Mouse (Mus musculus) layer of hippocampus, postnatal 10 days (tissue): ENCODE results near the gene Immp1l. TPM values are rescaled to one million over a fixed set of nuclear protein-coding genes. Genes with fewer than 3 reads are reported as not detected.

ENCODE experiments used
- DNase-seq, 2 experiments: peaks; one replicate each; pipeline ENCODE4 v3.0.0; 2021; ENCODE audit warnings: low spot score in 2 of 2
- long read RNA-seq: library from polyadenylated mRNA; stranded (forward); transcript quantifications from one replicate; pipeline ENCODE4 v2.0.0, GENCODE M21; 2023
- total RNA-seq, 2 experiments: library from RNA; stranded (reverse); gene quantifications; 2 replicates each; pipeline ENCODE4 v1.2.3; 2021

Immp1l gene
- 10 to 100 TPM; 32.7 to 35.5 TPM for total RNA-seq
- long read RNA-seq, transcript Immp1l-201 (7 exons, 955 nt) = major isoform, 59 of 78 reads
- long read RNA-seq, partial matches to known transcripts = 0 of 78 reads
- long read RNA-seq, other reads (novel, unspliced or antisense) = 19 of 78 reads

DNA sequence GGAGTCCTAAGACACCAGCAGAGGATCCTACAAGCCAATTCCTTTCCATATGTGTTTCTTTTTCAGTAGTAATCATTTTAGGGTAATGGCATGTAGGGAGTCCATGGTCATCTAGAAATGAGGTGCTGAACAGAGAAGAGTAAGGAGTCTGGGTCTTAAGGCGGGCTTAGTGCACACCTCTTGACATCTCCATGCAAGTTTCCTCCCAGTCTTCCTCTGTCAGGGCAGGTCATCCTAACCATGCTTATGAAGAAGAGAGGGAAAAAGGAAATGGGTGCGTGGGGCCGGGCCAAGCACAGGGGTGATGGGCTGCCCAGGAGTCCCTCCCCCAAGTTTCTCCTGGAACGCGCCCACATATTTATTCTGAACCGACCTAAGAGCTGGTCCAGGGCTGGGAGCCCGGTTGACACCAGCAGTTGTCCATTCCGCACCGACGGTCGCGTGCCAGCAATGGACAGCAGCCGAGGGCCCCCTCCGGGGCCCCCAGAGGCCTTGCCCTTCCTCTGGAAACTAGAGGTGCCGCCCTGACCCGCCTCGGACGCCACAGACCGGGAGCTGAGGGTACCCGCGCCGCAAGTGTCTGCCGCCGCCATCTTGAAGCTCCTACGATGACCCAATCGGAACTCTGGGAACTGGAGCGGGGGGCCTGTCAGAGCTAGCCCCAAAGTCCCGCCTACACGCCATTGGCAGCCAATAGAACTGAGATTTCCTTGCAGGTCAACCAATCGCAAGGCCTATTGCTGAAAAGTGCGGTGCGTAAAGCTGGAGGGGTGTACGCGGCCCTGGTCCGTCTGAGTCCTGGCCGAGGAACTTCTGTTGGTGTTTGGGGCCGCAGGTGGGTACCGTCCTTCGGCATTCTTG is at the start of gene Immp1l, which contains the start of gene Elp4:
Gene Immp1l, plus strand, starts transcription at position 743 of the 861 bp plus-strand sequence.
Gene Elp4, minus strand, starts transcription at position 669 of the 861 bp plus-strand sequence.
- DNase-seq = peak; percentile 98 to 99

DNA sequence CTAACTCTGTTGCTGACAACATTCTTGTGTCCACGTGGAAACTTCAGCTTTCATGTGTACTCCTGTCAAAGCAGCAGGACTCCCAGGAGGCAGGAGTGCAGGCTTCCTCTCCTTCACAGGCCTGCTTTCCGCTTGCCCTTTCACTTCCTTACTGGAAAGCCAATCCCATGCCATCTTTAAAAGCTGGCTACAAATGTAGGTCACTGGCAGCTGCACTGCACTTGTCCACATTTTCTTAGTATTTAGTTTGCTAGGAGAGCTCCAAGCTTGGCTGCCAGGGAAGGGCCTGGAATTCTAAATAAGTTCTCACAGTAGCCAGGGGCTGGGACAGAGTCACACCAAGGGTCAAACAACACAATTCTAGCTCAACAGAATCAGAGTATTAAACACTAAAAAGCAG is 49.7 kb upstream of the Immp1l start:
- DNase-seq = peak; percentile 9 to 35

DNA sequence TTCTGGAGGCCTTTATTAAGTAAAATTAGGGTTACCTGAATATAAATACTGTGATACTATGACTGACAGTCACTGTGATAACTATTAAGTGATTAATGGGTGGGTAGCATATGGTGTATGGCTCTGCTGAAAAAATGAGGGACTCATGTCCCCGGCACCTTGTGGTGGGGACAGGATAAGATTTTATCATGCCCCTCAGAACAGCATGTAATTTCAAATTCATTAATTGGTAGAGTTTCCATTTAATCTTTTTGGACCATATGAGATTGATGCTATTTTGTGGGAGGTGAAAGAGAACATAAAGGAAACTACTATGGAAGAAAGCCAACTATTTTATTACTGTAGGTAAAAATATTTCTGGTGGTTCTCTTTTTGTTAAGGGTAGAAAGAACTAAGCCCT is 31.0 kb upstream of the Immp1l start:
- no peak for DNase-seq

DNA sequence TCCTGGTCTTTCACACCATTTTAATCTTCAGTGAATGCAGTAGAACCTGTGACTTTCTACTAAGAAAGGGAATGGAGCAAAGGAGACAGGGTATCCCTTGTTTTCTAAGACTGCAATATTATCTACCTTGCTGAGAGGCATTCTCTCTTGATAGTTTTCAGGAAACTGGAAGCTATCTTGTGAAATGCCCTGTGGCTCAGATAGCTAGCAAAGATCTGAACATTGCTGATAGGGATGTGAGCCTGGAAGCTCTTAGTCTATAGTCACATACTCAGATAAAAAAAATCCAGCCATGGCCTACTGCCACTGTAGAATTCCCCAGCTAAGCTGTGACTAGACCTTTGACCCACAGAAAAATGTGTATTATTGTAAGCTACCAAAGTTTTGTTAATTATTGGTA is 13.6 kb upstream of the Immp1l start:
- DNase-seq = no peak

- DNase-seq = no peak
These were observed 314 bp downstream of the Immp1l start for GRCm38 (mm10) chr2:105904757-105905146.

DNA sequence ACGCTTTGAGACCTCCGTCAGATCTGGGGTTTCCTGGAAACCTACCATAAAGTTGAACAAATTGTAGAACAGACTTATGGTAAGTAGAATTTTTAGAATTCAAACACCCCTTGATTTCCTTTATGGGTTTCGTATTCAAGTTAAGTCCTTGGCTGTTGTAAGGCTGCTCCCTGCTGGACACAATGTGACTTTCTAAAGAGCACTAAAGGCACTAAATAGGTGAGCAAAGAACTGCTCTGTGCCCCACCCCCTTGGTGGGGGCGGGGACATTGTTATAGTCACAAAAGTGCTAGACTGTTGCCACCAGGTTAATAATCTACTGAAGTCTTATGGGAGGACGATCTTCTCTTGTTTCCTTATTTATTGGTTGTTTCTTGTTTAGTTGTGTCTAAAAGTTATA is 3.9 kb downstream of the Immp1l start:
- DNase-seq = no peak

- DNase-seq = no peak
These were observed 6.2 kb downstream of the Immp1l start for GRCm38 (mm10) chr2:105910611-105911010.

- DNase-seq = no peak
These were observed 9.4 kb downstream of the Immp1l start for GRCm38 (mm10) chr2:105913655-105914366.

DNA sequence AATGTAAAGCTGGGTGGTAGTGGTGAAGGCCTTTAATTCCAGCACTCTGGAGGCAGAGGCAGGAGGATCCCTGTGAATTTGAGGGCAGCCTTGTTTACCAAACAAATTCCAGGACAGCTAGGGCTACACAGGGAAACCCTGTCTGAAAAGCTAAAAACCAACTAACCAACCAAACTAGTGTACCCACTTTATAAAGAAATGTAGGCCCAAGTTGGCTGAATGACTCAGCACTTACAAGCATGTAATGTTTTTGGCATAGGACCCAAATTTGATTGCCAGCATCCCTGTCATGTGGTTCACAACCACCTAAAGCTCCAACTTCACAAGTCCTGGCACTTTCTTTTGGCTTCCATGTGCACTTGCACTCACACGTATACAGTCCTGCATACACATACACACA is 12.2 kb downstream of the Immp1l start:
- DNase-seq = no peak

GRCm38 (mm10) chr2:105917623-105918346 is 13.3 kb downstream of the Immp1l start:
- DNase-seq = no peak

- DNase-seq = no peak
These were observed 45.7 kb downstream of the Immp1l start for GRCm38 (mm10) chr2:105950131-105950530.

DNA sequence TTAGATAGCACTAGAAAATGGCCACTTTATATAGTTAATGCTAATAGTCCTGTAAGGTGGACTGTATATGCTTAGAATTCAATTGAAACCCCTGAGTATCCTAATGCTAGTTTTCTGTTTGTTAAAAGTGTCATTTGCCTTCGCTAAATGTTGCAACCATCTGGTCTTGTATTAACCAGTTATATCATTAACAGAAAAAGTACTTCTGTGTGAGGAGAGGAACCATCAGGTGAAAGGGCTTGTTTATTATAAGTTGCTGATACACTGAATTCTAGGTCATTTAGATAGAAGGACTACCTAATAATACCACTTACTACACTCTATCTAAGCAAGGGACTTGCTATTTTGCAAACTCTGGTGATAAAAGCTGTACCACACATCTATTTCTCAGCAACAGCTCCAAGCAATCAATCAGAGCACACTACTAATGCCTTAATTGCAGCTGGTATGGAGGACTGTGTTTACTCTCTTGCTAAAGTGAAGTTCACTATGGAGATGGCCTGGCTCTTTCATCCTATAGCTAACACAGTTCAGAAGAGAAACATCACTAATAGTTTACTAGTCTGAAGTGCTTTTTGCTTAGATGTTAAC is 47.0 kb downstream of the Immp1l start:
- DNase-seq = no peak

DNA sequence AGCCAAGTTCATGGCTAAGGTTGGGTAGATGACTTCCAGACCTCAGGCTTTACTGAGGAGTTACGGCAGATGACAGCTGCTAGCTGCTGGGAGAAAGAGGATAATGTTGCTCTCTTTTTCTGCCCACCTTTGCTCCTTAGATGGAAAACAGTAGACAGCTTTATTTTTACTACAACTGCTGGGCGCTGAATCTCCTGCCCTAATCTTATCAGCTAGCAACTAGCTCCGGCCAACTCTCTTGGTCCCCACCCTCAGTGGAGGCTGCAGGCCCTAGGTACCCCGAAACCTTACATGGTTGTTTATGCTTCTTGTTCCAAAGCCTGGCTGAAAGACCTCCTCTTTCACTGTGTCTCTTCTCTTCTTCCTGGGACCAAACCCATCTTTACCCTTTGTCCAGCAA is 49.4 kb downstream of the Immp1l start:
- DNase-seq = no peak

DNA sequence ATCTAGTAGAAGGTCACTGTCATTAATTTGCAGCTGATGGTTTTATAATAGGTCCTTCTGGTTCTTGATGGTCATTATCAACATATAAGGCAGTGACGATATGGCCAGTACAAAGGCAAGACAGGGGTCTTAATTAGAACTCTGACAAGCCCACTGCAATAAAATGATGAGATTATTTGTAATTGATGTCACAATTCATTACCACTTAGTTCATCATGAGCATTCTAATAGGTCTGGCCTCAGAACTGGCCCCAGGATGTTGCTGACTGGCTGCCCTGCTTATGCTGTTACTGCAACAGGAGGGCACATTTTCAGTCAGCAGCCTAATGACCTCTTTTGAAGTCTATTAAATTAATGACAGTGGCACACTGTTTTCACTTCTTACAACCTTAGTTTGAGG is 59.0 kb downstream of the Immp1l start:
- no peak for DNase-seq

GRCm38 (mm10) chr2:105973941-105974340 is 69.5 kb downstream of the Immp1l start:
- no peak for DNase-seq

- no peak for DNase-seq
These were observed 73.6 kb downstream of the Immp1l start for GRCm38 (mm10) chr2:105978065-105978464.

- DNase-seq = no peak
These were observed 80.8 kb downstream of the Immp1l start for GRCm38 (mm10) chr2:105985206-105985605.

DNA sequence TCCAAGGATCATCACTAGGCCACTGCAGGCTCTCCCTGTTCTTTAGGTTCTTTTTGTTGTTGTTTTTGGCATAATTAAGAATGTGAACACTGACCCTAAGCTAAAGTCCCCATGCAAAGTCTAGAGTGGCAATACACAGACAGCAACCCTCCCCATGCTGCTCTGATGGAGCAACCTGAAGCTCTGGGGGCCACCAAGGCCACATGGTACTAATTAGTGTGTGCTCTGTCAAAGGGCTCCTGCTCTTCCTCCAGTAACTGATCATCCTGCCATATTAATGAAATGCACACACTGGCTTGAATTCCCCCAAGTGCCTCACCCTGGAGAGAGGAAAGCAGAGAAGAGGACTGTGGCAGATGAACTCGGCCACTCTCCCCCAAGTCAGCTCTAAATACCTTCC is 82.7 kb downstream of the Immp1l start:
- no peak for DNase-seq

DNA sequence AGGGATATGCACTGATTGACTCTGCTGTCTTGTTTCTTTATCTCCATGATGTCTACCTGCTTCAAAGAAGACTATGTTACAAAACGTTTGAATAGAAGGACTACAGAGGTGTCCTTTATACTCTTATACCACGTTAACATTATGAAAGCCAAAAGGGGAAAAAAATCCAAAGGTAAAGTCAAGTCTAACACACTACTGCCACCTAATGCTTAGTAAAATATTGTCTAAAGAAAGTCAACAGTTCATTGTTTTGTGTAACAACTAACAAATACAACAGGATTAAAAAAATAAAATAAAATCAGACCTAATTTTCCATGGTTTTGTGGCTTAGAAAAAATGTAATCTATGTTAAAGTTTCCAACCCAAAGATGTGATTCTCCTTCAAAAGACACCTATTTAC is 83.6 kb downstream of the Immp1l start:
- no peak for DNase-seq

GRCm38 (mm10) chr2:106002835-106003739 is 98.6 kb downstream of the Immp1l start, which contains the start of gene Dnajc24:
Gene Dnajc24, minus strand, starts transcription at chr2:106003549.
- DNase-seq = peak; percentile 95
